Mouse (Mus musculus): ENCODE data around the gene Cbln3.

Gene Cbln3

GRCm38 (mm10) chr14:55879623-55880022, 4.6 kb downstream of the Cbln3 start:
- peak; percentile 92 for DNase-seq

GRCm38 (mm10) chr14:55878316-55878940, 5.8 kb downstream of the Cbln3 start:
- peak; percentile 87 for DNase-seq

GRCm38 (mm10) chr14:55877469-55878315, 6.5 kb downstream of the Cbln3 start:
- peak; percentile 89 for DNase-seq

GRCm38 (mm10) chr14:55873714-55874683, 10.2 kb downstream of the Cbln3 start:
- peak; percentile 96 for DNase-seq

- DNase-seq = peak; percentile 90
Observed at GRCm38 (mm10) chr14:55873242-55873713, 10.9 kb downstream of the Cbln3 start.

GRCm38 (mm10) chr14:55872551-55872950, 11.6 kb downstream of the Cbln3 start:
- no peak for DNase-seq

- DNase-seq = peak; percentile 90
Observed at GRCm38 (mm10) chr14:55872039-55872438, 12.2 kb downstream of the Cbln3 start.

- no peak for DNase-seq
Observed at GRCm38 (mm10) chr14:55869538-55869937, 14.7 kb downstream of the Cbln3 start.

- DNase-seq = no peak
Observed at GRCm38 (mm10) chr14:55868230-55869026, 15.8 kb downstream of the Cbln3 start.

- peak; percentile 90 for DNase-seq
Observed at GRCm38 (mm10) chr14:55866962-55867361, 17.2 kb downstream of the Cbln3 start.

GRCm38 (mm10) chr14:55863773-55864172, 20.4 kb downstream of the Cbln3 start:
- peak; percentile 96 for DNase-seq

- peak; percentile 92 for DNase-seq
Observed at GRCm38 (mm10) chr14:55862970-55863369, 21.2 kb downstream of the Cbln3 start.

GRCm38 (mm10) chr14:55862186-55862585, 22.0 kb downstream of the Cbln3 start:
- DNase-seq = peak; percentile 94

- peak; percentile 92 for DNase-seq
Observed at GRCm38 (mm10) chr14:55857588-55857987, 26.6 kb downstream of the Cbln3 start.

GRCm38 (mm10) chr14:55855101-55855561, 29.1 kb downstream of the Cbln3 start:
- DNase-seq = peak; percentile 96

- DNase-seq = no peak
Observed at GRCm38 (mm10) chr14:55854406-55855100, 29.6 kb downstream of the Cbln3 start.

GRCm38 (mm10) chr14:55853621-55854285, 30.4 kb downstream of the Cbln3 start, which contains the start of gene Nynrin:
TSS of gene Nynrin (plus strand) at chr14:55854010.
- peak; percentile 99 for DNase-seq

GRCm38 (mm10) chr14:55852646-55853551, 31.3 kb downstream of the Cbln3 start:
- DNase-seq = peak; percentile 94

GRCm38 (mm10) chr14:55850885-55851284, 33.3 kb downstream of the Cbln3 start:
- DNase-seq = no peak

Data from heart, adult 11 months (tissue).